Mouse (Mus musculus): ENCODE results near the gene Gimap4. TPM values are rescaled to one million over a fixed set of nuclear protein-coding genes. Genes with fewer than 3 reads are reported as not detected.

Gene Gimap4
- polyA plus RNA-seq, 1 experiment from 2014 or later, result 0.33 TPM

DNA sequence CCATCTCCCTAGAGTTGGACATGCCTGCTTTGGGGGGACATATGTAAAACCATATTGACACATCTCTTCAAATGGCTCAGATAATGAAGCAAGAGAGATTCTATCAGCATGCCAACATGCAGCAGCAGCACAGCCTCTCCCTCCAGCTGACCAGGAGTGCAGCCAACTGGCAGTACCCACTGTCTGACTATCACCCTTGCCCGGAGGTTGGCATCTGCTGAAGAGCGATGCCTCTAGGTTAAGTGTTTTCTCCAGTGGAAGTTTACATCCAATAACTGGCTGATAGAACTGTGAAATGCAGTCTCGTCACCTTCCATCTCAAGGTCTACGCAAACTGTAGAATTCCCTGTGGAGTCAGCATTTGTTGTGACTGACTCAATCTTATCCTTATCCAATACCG, 53.3 kb downstream of the Gimap4 start:
- H3K4me3 ChIP-seq (ENCODE audit: low read depth, low read length), result no peak overlapping the region
- H3K4me2 ChIP-seq (ENCODE audit: low read depth, low read length), result no peak overlapping the region
- no peak overlapping the region for H3K9ac ChIP-seq (replicated peaks; ENCODE audit: low read depth, low read length)
- H3K4me1 ChIP-seq (ENCODE audit: control insufficient read depth, insufficient read depth, low read length), result no peaks in the 10 kb centered on the region
- no peaks in the 10 kb centered on the region for H3K9me3 ChIP-seq (ENCODE audit: control insufficient read depth, low read length)
- no peak overlapping the region for H3K27ac ChIP-seq (ENCODE audit: low read depth, low read length)
- ATAC-seq (ENCODE audit: low read depth), result no peak
- no peaks in the 10 kb centered on the region for H3K36me3 ChIP-seq (ENCODE audit: control insufficient read depth, insufficient read depth, low read length)
- 88% methylated on average over 5 of the region's 5 CpGs for WGBS
- peaks cover 2% of the 10 kb centered on the region for H3K27me3 ChIP-seq (ENCODE audit: control insufficient read depth, insufficient read depth, low read length)

DNA sequence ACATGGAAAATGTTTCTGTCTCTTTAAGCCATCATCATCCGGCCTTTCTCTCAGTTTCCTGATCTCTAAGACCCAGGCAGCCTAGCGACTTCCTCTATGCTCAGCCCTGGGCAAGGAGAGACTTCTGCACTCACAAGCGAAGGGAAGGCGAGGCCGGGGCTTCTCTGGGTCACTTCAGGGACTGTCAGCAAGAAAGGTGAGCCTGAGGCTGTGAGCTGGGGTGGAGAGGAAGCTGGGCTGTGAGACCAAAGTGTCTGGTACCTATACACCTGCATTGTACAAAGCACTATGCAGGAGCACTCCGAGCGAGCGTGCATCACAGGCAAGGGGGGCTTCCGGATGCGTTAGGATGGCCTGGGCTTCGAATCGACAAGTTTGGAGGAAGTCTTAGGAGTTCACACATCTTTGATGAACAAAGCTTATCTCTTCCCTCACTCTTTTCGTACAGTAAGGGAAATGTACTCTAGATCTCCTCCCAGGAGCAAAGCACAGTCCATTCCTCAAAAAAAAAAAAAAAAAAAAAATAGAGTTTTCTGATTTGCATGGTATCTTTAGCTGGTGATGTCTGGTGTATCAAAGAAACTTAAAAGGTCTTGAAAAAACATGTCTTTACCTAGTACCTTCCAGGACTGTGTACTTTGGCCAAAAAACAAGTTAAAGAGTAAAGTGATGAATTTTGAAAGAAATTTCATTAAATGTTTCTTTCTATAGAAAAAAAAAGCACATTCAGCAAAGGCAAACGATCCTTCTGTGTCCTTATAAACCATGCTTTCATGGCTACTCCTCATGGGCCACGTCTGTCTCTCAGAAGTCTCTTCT, 54.8 kb downstream of the Gimap4 start, which contains the start of gene Gimap1:
Gene Gimap1, plus strand, starts transcription at position 94 of the 819 bp plus-strand sequence.
- Histone ChIP-seq H3K4me3 (ENCODE audit: low read depth, low read length) (no peak within 1 kb of the TSS), H3K9me3 (ENCODE audit: control insufficient read depth, low read length) (no peaks in the 10 kb centered on the region), H3K36me3 (ENCODE audit: control insufficient read depth, insufficient read depth, low read length) (no peaks in the 10 kb centered on the region), H3K4me2 (ENCODE audit: low read depth, low read length) (no peak within 1 kb of the TSS), H3K9ac (replicated peaks; ENCODE audit: low read depth, low read length) (no peak within 1 kb of the TSS), H3K4me1 (ENCODE audit: control insufficient read depth, insufficient read depth, low read length) (no peaks in the 10 kb centered on the region), H3K27ac (ENCODE audit: low read depth, low read length) (no peak within 1 kb of the TSS), H3K27me3 (ENCODE audit: control insufficient read depth, insufficient read depth, low read length) (peaks cover 8% of the 10 kb centered on the region)
- no peak for ATAC-seq (ENCODE audit: low read depth)
- WGBS, result 81% methylated on average over 15 of the region's 15 CpGs

DNA sequence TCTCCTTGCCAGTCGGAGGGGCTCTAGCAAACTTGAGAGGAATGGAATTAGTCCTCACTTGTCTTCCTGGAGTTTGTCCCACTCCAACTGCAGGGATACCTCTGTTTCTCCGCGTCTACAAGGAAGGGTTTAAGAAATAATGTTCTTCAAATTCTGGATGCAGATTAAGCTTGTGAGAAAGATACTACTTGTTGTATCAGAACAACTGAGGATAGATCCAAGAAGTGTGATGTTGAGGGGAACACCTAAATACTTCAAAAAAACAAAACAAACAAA, 55.4 kb downstream of the Gimap4 start:
- no peaks in the 10 kb centered on the region for H3K9me3 ChIP-seq (ENCODE audit: control insufficient read depth, low read length)
- no peak overlapping the region for H3K4me3 ChIP-seq (ENCODE audit: low read depth, low read length)
- no peak overlapping the region for H3K27ac ChIP-seq (ENCODE audit: low read depth, low read length)
- H3K9ac ChIP-seq (replicated peaks; ENCODE audit: low read depth, low read length), result no peak overlapping the region
- no peak overlapping the region for H3K4me2 ChIP-seq (ENCODE audit: low read depth, low read length)
- WGBS, result 89% methylated on average over 3 of the region's 3 CpGs
- no peaks in the 10 kb centered on the region for H3K36me3 ChIP-seq (ENCODE audit: control insufficient read depth, insufficient read depth, low read length)
- ATAC-seq (ENCODE audit: low read depth), result no peak
- peaks cover 8% of the 10 kb centered on the region for H3K27me3 ChIP-seq (ENCODE audit: control insufficient read depth, insufficient read depth, low read length)
- H3K4me1 ChIP-seq (ENCODE audit: control insufficient read depth, insufficient read depth, low read length), result no peaks in the 10 kb centered on the region

DNA sequence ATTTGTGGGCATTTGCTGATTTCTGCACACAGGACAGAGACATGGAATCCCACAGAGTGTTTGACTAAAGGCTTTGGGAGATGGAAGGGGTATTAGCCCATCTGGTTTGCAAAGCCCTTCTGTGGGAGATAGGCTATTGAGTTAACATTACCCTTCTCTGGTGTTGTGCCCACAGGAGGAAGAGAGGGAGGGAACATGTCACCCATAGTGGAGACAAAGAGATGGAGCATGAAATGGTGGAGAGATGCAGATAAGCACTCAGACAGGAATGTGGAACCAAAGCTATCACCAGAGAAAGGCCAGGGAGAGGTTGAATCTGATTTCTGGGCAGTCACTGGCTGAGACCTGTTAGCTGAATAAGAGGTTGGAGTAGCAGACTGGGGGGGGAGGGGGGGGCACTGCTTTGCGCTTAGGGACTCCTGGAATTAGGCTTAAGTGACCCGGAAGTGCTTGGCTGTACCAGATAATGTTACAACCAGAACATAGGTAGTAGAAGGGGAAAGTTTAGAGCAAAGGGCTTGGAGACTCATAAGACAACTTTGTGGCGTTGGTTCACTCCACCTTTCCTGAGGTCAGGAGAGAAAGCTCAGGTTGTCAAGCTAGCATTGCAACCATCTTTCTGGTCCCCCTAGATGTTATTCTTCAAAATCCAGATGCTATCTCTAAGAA, 56.3 kb downstream of the Gimap4 start:
- Histone ChIP-seq H3K4me2 (ENCODE audit: low read depth, low read length) (no peak overlapping the region), H3K27ac (ENCODE audit: low read depth, low read length) (no peak overlapping the region), H3K36me3 (ENCODE audit: control insufficient read depth, insufficient read depth, low read length) (no peaks in the 10 kb centered on the region), H3K27me3 (ENCODE audit: control insufficient read depth, insufficient read depth, low read length) (peaks cover 10% of the 10 kb centered on the region), H3K4me3 (ENCODE audit: low read depth, low read length) (no peak overlapping the region), H3K9me3 (ENCODE audit: control insufficient read depth, low read length) (no peaks in the 10 kb centered on the region), H3K4me1 (ENCODE audit: control insufficient read depth, insufficient read depth, low read length) (no peaks in the 10 kb centered on the region), H3K9ac (replicated peaks; ENCODE audit: low read depth, low read length) (no peak overlapping the region)
- ATAC-seq (ENCODE audit: low read depth), result no peak
- WGBS, result 85% methylated on average over 3 of the region's 3 CpGs

DNA sequence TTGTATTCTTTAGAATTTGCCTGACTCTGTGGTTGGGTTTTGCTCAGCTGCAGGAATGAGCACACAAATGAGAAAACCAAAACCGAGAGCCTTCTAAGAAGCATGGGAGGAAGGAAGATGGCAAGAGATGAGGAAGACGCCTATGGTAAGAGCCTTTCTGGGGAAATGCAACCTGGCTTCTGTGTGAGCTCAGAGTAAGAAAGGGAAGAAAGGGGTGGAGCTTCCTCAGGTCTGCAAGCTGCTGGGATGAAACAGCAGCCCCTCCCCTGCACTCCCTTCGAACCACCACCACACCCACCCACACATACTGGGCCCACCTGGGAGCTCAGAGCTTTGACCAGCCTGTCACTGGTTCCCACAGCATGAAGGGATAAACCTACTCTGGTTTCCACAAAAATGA, 56.9 kb downstream of the Gimap4 start:
- H3K4me3 ChIP-seq (ENCODE audit: low read depth, low read length), result no peak overlapping the region
- ATAC-seq (ENCODE audit: low read depth), result no peak
- peaks cover 10% of the 10 kb centered on the region for H3K27me3 ChIP-seq (ENCODE audit: control insufficient read depth, insufficient read depth, low read length)
- H3K4me2 ChIP-seq (ENCODE audit: low read depth, low read length), result no peak overlapping the region
- H3K9ac ChIP-seq (replicated peaks; ENCODE audit: low read depth, low read length), result no peak overlapping the region
- no peaks in the 10 kb centered on the region for H3K9me3 ChIP-seq (ENCODE audit: control insufficient read depth, low read length)
- 26% methylated on average over 3 of the region's 3 CpGs for WGBS
- H3K4me1 ChIP-seq (ENCODE audit: control insufficient read depth, insufficient read depth, low read length), result no peaks in the 10 kb centered on the region
- H3K36me3 ChIP-seq (ENCODE audit: control insufficient read depth, insufficient read depth, low read length), result no peaks in the 10 kb centered on the region
- H3K27ac ChIP-seq (ENCODE audit: low read depth, low read length), result no peak overlapping the region

Other genes starting within 250 kb of the Gimap4 start
- 29.7 and 37.8 TPM in 2 replicates for gene Zfp467, start 238.7 kb upstream of the Gimap4 start, polyA plus RNA-seq (2014; fragmentation: Nextera tagmentation; extraction: Ambion mirVana)
- gene Sspo, start 236.3 kb upstream of the Gimap4 start, polyA plus RNA-seq (2014; fragmentation: Nextera tagmentation; extraction: Ambion mirVana), result 0.16 and 0.35 TPM in 2 replicates
- gene Atp6v0e2, start 146.9 kb upstream of the Gimap4 start, polyA plus RNA-seq (2014; fragmentation: Nextera tagmentation; extraction: Ambion mirVana), result 248 and 275 TPM in 2 replicates
- 15.1 and 22.8 TPM in 2 replicates for gene Lrrc61, start 129.8 kb upstream of the Gimap4 start, polyA plus RNA-seq (2014; fragmentation: Nextera tagmentation; extraction: Ambion mirVana)
- gene Rarres2, start 111.8 kb upstream of the Gimap4 start, polyA plus RNA-seq (2014; fragmentation: Nextera tagmentation; extraction: Ambion mirVana), result 0.68 and 11.8 TPM in 2 replicates
- gene Gm45021, start 94.9 kb upstream of the Gimap4 start, polyA plus RNA-seq (2014; fragmentation: Nextera tagmentation; extraction: Ambion mirVana), result 0.90 TPM in 1 of 2 replicates, not detected in the other
- 38.9 and 40.8 TPM in 2 replicates for gene Repin1, start 90.7 kb upstream of the Gimap4 start, polyA plus RNA-seq (2014; fragmentation: Nextera tagmentation; extraction: Ambion mirVana)
- not detected in 2 replicates for gene Gm44965, start 90.6 kb upstream of the Gimap4 start, polyA plus RNA-seq (2014; fragmentation: Nextera tagmentation; extraction: Ambion mirVana)
- gene Zfp775, start 82.5 kb upstream of the Gimap4 start, polyA plus RNA-seq (2014; fragmentation: Nextera tagmentation; extraction: Ambion mirVana), result 12.3 and 17.6 TPM in 2 replicates
- gene AI854703, start 57.8 kb upstream of the Gimap4 start, polyA plus RNA-seq (2014; fragmentation: Nextera tagmentation; extraction: Ambion mirVana), result 20.5 and 26.9 TPM in 2 replicates
- 0.20 and 0.35 TPM in 2 replicates for gene Gimap8, start 37.3 kb upstream of the Gimap4 start, polyA plus RNA-seq (2014; fragmentation: Nextera tagmentation; extraction: Ambion mirVana)
- 0.70 and 1.5 TPM in 2 replicates for gene Gimap9, start 8.4 kb upstream of the Gimap4 start, polyA plus RNA-seq (2014; fragmentation: Nextera tagmentation; extraction: Ambion mirVana)
- 5.8 and 8.9 TPM in 2 replicates for gene Gimap6, start 23.7 kb downstream of the Gimap4 start, polyA plus RNA-seq (2014; fragmentation: Nextera tagmentation; extraction: Ambion mirVana)
- gene Gm28053, start 34.1 kb downstream of the Gimap4 start, polyA plus RNA-seq (2014; fragmentation: Nextera tagmentation; extraction: Ambion mirVana), result not detected in 2 replicates
- not detected in 2 replicates for gene Gimap7, start 34.1 kb downstream of the Gimap4 start, polyA plus RNA-seq (2014; fragmentation: Nextera tagmentation; extraction: Ambion mirVana)
- 2.8 and 4.9 TPM in 2 replicates for gene Gimap1, start 54.5 kb downstream of the Gimap4 start, polyA plus RNA-seq (2014; fragmentation: Nextera tagmentation; extraction: Ambion mirVana)
- 0.84 and 1.5 TPM in 2 replicates for gene Gimap5, start 61.6 kb downstream of the Gimap4 start, polyA plus RNA-seq (2014; fragmentation: Nextera tagmentation; extraction: Ambion mirVana)
- gene Gimap3, start 86.3 kb downstream of the Gimap4 start, polyA plus RNA-seq (2014; fragmentation: Nextera tagmentation; extraction: Ambion mirVana), result not detected in 2 replicates
- gene Tmem176a, start 156.4 kb downstream of the Gimap4 start, polyA plus RNA-seq (2014; fragmentation: Nextera tagmentation; extraction: Ambion mirVana), result 16.7 and 26.9 TPM in 2 replicates
- 88.1 and 135 TPM in 2 replicates for gene Tmem176b, start 156.9 kb downstream of the Gimap4 start, polyA plus RNA-seq (2014; fragmentation: Nextera tagmentation; extraction: Ambion mirVana)
- not detected in 2 replicates for gene Aoc1, start 188.3 kb downstream of the Gimap4 start, polyA plus RNA-seq (2014; fragmentation: Nextera tagmentation; extraction: Ambion mirVana)
- not detected in 2 replicates for gene 1600015I10Rik, start 245.3 kb downstream of the Gimap4 start, polyA plus RNA-seq (2014; fragmentation: Nextera tagmentation; extraction: Ambion mirVana)